Mouse (Mus musculus): ENCODE results near the gene Gucy2e.

Gucy2e gene

DNA sequence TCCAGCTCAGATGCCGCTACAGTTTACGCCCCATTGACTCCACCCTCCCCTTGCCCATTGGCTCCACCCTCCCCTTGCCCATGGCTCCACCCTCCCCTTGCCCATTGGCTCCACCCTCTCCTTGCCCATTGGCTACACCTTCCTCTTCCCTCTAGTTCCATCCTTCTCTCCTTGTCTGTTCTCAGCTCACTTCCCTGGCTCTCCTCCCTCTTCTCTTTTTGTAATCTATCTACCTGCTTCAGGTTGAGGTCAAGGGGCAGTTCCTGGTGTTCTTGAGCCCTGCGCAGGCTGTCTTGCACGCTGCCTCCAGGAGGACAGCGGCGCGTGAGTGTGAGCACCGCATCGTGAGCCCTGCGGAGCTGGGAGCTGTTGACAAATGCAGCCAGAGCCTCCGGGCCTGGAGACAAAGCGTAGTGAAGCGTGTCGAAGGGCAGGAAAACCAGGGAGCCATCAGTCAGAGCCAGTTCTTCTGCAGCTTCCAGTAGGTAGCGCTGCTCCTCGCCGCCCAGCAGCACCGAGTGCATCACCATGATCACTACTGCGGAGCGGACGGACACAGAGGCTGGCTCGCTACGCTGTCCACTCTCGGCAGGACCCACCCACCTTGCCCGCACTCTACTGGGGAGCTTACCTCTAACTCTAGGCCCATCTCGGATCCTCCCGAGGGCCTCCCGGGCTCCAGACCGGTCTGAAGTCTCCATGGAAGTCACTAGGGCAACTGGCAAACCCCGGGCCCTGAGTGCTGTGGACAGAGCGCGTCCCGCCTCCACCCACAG, 1.4 kb downstream of the Gucy2e start:
- DNase-seq = peak; percentile 66 to 69

DNA sequence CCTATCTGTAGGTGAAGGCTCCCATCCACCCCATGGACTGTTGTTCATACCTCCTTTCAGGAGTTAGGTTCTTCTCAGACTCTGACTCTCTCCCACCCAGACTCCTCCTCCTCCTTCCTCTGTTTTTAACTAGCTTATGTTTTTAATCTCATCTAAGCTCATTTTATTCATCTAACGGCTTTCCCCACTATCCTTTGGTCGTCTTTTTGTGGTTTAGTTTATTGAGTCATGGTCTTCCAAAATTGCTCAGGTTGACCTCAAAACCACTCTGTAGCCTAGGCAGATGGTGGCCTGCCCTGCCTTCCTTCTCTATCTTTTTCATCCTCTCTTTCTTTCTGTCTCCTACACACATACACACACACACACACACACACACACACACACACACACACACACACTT, 3.7 kb downstream of the Gucy2e start:
- DNase-seq = no peak

DNA sequence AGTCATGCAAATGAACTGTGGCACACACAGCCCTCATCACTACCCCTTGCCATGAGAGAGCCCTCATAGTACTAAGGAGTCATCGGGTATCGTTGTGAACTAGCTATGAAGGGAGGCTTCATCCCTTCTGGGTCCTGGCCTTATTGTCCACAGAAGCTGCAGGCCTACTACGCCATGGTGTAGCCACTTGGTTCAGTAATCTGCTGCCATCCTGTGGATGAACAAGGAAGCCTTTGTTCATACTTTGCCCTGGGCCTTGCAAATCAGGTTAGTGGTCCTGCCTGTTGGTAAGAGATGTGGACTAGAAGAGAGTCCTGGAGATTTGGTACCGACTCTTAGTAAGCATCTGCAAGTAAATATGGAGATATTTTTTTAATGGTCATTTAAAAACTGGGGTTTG, 6.4 kb downstream of the Gucy2e start:
- DNase-seq = no peak

DNA sequence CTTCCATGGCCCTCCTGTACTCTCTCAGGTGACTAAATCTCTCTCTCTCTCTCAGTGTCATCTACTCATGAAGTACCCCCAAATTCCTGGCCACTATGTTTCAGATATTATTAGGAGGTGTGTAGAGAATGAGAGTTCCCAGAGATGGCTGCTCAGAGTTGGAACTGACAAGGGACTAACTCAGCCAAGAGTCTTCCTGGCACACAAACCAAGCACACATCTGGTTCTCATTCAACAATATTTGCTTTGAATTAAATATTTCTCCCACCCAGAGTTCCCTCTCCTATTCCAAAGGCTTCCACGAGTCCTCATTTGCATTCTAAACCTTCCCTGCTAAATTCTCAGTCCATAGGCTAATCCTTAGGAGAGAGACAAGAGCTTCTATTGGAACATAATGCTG, 11.1 kb downstream of the Gucy2e start:
- no peak for DNase-seq

DNA sequence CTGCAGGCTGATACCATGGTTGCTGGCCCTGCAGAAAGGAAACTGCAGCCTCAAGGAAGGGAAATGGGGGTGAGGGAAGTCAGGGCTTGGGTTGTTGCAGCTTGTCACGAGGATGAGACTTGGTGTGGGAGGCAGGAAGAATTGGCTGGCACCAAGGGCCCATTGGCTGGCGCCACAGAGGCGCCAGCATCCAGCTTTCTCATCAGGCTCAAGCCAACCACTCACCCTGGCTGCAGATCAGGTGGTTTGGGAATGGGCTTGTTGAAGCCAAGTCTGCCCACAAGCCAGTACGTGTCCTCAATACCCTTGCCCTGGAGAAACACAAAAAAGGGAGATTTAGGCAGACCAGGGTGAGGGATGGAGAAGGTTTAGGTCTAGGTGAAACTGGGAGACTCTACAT, 13.7 kb downstream of the Gucy2e start:
- DNase-seq = no peak

DNA sequence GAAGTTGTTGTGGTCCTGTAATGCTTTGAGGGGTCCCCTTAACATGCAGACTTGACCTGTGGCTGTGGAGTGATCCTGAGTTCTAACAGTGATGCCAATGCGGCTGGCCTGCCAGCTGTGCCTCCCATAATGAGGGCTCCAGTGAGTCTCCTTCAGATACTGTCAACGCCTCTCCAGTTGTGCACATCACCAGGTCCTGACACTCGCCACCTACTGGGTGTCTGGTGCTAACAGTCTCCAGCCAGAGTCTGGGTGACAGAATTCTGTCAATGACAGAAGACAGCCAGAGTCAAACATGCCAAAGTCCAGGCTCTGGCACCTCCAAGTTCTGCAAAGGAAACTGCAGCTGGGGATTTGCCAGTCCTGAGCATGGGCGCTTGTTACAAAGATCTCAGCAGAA, 15.8 kb downstream of the Gucy2e start:
- no peak for DNase-seq

DNA sequence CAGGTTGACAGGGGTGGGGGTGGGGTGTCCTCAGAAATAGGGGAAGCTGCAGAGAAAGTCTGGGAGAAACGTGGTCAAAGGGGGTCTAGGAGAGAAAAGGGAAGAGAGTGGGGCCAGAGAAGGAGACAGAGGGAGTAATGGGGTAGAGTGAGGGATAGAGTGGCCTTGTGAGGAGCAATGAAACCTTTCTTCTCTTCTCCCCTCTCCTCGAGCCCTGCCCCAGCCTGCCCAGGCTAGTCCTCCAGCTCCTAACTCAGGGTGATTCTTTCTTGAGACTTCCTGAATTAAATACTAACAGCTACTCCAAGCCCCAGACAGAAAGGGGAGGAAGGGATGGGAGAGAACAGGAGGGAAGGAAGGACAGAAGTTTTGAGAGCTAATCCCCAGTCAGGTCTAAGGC, 18.2 kb downstream of the Gucy2e start:
- no peak for DNase-seq

DNA sequence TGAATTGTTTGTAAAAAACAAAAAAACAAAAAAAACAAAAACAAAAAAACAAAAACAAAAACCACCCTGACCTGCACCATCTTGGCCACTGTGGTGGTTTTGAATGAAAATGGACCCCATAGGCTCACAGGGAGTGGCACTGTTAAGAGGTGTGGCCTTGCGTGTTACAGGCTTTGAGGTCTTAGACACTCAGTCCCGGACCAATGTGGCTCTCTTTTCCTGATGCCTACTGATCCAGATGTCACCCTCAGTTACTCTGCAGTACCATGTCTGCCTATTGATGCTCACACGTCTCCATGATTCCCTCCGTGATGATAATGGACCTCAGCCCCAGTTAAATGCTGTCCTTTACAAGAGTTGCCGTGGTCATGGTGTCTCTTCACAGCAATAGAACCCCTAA, 19.4 kb downstream of the Gucy2e start:
- no peak for DNase-seq

DNA sequence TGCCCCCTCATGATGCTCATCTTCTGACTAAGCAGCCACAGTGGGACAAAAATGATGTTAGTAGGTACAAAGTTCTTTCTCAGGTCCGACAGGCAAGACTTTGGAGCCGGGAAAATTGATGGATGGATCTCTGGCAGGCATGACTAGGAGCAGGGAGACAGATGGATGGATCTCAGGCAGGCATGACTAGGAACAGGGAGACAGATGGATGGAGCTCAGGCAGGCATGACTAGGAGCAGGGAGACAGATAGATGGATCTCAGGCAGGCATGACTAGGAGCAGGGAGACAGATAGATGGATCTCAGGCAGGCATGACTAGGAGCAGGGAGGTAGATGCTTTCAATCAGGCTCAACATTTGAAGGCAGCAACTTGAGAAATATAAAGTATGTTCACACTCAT, 25.4 kb downstream of the Gucy2e start:
- DNase-seq = no peak

DNA sequence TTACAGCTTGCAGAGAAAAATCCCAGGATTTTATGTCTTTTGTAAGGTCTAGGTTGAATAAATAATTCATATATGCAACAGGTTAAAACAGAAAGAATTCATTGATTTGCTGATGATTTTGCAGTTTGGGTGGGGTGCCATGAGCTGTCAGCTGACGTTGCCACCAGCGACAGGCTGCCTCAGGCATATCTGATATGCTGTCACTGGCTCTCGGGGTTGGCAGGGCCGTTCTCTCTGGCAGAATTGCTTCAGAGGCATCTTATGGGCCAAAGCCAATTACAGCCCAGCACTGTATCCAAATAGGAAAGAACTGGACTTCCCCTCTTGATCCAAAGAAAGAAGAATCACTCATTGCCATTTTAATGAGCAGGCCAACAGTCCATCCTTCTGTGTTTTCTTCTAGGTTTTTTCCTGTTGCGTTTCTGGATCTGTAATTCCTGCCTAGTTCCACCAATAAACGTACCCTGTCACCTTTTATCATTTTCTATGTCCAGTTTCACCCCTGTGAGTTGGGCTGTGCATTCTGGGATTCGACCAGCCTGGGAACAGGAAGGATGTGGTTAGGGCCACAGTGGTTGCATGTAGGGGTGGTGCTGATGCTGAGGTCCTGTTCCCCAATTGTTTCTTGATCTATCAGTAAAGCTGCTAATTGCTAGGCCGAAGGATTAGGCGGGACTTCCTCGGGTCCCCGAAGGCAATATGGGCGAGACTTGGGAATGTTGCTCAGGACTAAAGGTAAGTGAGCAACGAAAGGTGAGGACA, 34.2 kb downstream of the Gucy2e start:
- DNase-seq = no peak

DNA sequence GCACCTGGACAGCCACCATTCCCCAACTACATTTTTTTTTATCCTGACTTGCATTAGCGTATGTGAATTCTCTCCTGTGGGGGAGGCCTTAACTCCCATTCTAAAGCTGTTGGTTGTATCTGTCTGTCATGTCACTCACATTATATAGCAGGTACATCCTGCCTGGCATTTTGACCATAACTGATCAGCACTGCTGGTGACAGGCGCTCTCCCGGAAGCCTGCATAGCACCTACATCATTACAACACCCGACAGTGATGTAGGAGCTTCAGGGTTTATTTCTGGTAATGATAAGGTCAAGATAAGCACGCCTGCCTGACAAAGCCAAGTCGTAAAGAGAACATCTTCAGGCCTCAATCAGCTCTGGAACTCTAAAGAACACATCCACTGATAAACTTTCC, 36.6 kb downstream of the Gucy2e start:
- no peak for DNase-seq

DNA sequence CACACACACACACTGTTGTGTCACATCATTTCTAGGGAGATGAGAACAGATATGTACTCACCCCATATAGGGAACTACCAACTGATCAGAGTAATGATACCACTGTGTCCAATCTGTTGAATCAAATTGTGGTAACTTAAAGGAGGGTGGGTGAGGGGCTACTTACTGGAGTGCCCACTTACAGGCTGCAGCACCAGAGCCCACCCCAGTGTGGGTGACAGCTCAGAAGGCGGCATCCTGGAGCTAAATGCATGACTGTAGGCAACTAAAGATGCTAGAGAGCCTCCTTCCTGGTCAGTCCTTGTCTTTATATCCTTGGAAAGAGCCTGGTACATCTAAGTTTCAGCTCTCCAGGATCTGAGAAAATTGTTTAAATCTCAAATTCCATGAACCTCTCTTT, 37.6 kb downstream of the Gucy2e start:
- no peak for DNase-seq

DNA sequence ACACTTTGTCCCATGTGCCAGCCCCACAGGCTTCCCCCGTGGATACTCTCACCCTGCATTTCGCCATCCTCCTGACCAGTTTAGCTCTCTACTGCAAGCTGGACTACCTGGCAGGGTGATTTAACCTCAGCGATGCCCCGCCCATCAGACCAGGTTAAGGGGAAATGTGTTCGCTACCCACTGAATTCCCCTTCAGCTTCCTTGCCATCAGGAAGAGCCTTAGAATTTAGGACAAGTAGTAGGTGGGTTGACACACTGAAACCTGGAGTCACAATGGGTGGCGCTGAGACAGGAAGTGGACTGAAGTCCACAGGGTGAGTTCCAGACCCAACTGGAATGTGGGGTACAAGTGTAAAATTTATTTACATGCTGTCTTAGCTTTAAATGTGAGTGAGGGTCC, 39.1 kb downstream of the Gucy2e start, which contains the start of gene Alox8:
TSS of gene Alox8 (minus strand) at position 101 of the 400 bp plus-strand sequence.
- DNase-seq = no peak

DNA sequence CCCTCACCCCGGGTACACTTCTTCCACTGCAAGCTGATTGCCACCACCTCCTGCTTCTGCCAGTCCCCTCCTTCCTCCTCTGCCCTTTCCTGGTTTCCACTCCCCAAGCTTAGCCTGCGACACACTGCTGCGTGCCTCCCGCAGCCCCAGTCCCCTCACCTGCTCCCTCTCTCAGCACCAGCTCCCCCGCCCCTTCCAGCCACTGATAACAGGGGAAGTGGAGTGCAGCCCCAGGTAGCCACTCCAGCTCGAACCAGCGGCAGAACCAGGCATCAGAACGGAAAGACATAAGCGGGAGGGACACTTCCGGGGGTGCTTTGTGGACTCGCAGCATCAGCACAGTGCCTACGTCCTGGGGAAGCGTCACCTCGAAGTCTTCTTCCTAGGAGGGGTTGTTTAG, 39.6 kb downstream of the Gucy2e start:
- DNase-seq = peak; percentile 10 to 21

DNA sequence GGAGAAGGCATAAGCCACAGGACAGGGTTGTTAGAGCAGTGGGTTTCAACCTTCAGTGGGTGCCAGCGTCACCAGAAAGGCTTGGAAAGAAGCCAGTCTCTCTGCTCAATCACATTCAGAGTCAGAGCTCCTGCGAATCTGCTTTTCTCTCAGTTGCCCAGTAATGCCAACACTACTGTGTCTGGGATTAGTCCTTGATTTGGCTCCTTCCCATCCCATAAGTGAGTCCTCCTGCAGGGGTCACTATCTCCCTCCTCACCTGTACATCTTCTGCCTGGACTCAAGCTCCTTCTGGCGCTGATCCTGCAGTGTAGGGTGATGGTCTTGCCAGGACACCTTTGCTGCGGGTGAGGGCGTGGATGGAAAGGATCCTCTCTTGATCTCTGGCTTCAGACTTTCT, 40.1 kb downstream of the Gucy2e start:
- DNase-seq = no peak

DNA sequence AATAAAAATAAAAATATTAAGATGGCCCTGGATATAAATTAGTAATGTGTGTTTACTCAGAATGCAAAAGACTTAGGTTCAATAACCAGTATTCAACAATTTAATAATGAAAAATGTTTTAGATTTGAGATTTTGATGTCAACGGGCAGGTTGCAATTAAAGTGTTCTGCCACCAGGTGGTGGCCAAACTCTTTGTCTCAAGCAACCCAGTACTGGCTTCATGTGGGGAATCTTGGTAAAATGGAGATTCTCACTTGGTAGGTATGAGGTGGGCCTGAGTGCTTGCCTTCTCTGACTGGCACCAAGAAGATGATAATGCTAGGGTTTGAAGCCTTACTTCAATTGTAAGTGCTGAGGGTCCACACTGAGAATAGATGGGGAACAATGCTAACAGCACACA, 44.0 kb downstream of the Gucy2e start:
- peak in 1 of 2 experiments; percentile 25 for DNase-seq

DNA sequence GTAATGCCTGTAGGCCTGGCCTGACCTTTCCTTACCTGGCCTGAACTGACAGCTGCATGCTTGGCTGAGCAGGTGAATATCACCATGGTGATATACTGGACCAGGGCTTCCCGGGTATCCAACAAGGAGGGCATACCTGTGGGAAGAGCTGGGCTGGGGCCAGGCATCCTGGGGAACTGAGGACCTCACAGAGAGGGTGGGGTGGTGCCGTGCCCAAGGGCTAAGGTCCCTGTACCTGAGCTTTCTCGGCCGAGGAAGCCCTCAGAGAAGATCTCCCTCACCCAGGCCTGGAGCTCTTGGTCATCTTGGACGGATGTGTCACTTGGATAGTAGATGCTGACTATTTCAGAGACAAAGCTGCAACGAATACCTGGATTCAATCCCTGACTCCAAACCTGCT, 50.9 kb downstream of the Gucy2e start:
- no peak for DNase-seq

DNA sequence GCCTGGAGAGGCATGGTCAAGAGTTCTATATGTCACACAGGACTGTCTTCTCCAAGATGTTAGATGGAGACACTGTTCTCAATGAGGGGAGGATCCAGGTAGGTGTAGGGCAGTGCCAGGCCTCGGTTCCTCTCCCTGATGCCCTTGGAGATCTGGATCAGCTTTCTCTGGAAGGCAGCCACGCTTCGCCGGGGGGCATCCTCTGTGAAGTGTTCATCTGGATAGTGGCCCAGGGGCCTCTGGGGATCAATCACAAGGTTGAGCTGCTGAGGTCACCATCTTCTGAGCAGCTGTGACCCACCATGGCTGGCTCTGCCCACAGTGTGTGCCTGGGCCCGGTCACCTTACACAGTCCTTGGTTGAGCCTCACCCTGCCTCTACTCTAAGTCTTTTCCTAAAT, 51.8 kb downstream of the Gucy2e start:
- DNase-seq = no peak

DNA sequence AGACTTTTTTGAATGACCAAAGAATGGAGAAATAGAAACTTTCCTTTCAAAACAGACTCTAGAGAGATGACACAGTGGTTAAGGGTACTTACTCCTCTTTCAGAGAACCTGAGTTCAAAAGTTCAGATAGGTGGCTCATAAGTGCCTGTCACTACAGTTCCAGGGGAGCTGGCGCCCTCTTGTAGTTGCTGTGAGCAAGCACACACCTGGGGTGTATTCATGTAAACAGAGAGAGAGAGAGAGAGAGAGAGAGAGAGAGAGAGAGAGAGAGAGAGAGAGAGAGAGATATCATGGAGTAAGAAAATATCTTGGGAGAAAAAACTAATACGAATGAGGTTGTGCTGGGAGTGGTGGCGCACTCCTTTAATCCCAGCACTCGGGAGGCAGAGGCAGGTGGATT, 56.7 kb downstream of the Gucy2e start:
- no peak for DNase-seq

DNA sequence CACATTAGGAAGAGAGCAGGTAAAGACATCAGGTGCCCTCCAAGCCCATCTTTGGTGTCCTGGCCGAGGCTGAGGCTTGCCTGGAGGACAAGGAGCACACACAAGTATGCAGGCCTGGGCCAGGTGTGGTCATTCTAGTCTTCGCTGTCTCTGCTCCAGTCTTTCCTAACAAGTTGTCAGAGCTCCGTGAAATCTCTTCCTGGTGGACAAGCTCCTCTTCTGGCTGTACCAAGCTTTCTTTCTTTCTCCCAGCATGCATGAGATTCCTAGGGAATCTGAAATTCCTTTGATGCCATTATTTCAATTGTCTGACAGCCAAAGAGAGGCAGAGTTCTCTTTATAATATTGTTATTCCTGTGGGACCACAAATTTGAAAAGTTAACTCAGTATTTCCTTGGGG, 57.3 kb downstream of the Gucy2e start:
- DNase-seq = no peak

DNA sequence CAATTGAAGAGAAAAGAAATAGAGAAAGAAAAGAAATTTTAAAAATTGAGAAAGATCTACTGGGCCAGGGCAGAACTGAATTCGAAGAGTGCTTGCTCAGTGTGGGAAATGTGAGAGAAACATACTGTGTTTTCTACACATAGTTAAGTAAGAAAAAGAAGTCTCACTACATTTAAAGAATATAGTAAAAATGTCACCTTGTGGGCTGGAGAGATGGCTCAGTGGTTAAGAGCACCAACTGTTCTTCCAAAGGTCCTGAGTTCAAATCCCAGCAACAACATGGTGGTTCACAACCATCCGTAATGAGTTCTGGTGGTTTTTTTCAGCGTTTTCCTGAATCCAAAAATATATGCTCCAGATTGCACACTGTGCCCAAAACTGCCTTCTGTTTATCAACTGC, 58.3 kb downstream of the Gucy2e start:
- no peak for DNase-seq

DNA sequence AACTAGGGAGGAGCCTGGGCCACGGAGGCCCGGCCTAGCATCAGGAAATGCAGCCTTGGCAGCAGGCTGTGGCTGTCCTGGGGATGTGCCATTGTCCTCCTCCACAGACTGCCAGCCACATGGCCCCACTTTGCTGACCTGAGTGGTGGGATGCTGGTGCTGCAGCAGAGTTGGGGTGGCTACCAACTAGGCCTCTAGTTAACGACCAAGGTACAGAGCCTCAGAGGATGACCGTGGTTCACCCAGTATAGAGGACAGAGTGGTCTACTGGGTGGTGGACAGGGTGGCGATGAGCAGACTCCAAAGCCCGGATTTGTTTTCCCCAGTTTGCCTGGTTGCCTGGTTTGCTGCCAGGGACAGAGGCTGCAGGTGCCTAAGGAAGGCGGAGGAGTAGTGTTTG, 62.1 kb downstream of the Gucy2e start:
- no peak for DNase-seq

DNA sequence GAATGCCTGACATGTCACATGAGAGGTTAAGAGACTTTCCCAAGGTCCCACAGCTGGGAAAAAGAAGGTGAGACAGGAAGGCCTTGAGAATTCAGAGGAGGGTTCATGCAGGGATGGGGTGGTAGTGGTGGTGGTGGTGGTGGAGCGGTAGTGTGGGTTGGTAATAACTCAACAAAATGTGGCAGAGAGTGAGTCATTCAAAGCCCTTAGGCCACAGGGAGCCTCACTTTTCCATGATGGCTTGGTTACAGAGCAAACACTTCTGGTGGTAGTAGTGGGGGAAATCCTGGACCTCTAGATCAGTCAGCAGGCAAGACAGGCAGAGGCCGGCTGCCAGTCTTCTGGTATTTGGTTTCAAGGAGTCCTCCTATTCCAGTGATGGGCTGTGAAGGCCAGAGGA, 64.2 kb downstream of the Gucy2e start:
- DNase-seq = no peak

DNA sequence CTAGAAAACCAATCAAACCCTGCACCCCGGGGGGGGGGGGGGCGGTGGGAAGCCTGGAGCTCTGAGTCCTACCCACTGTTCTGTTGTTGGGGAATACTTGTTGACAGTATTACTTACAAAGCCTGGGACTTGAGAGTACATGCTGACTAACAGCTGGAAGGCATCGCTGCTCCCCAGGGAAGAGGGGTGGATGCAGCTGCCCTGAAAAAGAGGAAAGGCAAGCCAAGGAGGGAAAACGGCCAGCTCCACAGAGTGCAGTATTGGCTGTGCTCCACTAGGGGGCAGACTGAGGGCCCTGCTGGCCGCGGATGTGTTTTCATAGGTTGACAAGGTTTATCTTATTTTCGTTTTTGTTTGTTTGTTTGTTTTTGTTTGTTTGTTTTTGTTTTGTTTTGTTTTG, 65.2 kb downstream of the Gucy2e start:
- peak; percentile 26 to 42 for DNase-seq

DNA sequence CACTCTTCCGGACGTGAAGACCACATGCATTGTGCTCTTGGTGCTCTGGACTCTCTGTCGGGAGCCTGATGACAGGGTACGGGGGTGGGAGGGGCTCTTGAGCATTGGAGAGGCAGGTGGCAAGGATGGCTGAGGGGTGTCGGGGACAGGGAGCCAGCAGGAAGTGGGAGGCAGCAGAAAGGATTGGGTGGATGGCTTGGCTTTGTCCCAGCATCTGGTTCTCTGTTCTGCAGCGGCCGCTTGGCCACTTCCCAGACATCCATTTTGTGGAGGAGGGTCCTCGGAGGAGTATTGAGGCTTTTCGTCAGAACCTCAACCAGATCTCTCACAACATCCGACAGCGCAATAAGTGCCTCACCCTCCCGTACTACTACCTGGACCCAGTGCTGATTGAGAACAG, 67.5 kb downstream of the Gucy2e start:
- no peak for DNase-seq

Data from thymus, postnatal 36 days (tissue).